Mouse (Mus musculus): ENCODE measurements around the gene Ifitm3. TPM values are rescaled to one million over a fixed set of nuclear protein-coding genes. Genes with fewer than 3 reads are reported as not detected.
"Not testable (repeated sequence)": the region's sequence is repeated elsewhere in the genome, so short reads cannot be mapped to it uniquely, and the experiment has no call there.

The Ifitm3 gene
- total RNA-seq, 1 experiment: 353 TPM

DNA sequence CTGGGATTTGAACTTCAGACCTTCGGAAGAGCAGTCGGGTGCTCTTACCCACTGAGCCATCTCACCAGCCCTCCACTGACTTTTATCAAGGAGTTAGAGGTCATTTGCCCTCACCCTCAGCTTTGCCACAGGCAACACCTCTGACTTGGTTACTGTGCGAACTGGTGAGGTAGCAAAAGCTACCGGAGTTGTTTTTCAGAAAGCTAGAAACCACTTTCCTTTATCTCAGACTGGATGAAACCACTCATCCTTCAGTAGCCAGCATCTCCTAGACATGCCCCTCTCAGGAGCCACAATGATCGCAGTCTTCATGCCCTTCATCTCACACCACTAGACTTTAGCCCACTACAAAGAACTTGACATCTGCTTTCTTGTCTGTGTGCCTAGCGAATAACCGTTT, 27.6 kb downstream of the Ifitm3 start:
- Histone ChIP-seq H3K4me3 (ENCODE audit: insufficient read depth in 1 of 2, low read depth in 1 of 2, low read length in 2 of 2, poor library complexity in 1 of 2, severe bottlenecking in 1 of 2) (no peak overlapping the region), H3K36me3 (ENCODE audit: control insufficient read depth, insufficient read depth, low read length, poor library complexity, severe bottlenecking) (no peaks in the 10 kb centered on the region), H3K9me3 (ENCODE audit: control insufficient read depth, insufficient read depth, low read depth, low read length) (no peaks in the 10 kb centered on the region), H3K27ac (ENCODE audit: insufficient read depth, low read depth, low read length, poor library complexity, severe bottlenecking) (no peak overlapping the region), H3K4me1 (ENCODE audit: control insufficient read depth in 2 of 2, insufficient read depth in 2 of 2, low read length in 2 of 2, poor library complexity in 1 of 2) (peaks cover 0 to 10% of the 10 kb centered on the region in 2 experiments; a peak in 3 of 4 replicates), H3K9ac (ENCODE audit: insufficient read depth, low read depth, low read length, poor library complexity, severe bottlenecking) (no peak overlapping the region)
- no peak for DNase-seq (ENCODE audit: low read depth, low spot score)
- in situ Hi-C loops (cut with MboI; ENCODE audit: low sequenced_read_pairs in 2 of 2, unreplicated experiment in 2 of 2): no loop called here
- TF ChIP-seq MAFK (IDR thresholded peaks at IDR 0.05; ENCODE audit: insufficient read depth, low read depth, low read length) (no peak), HCFC1 (IDR thresholded peaks at IDR 0.05; ENCODE audit: borderline replicate concordance, insufficient read depth, low read length) (no peak), CHD2 (IDR thresholded peaks at IDR 0.05; ENCODE audit: low read depth, low read length) (no peak), ZC3H11A (IDR thresholded peaks at IDR 0.05; ENCODE audit: borderline replicate concordance, low read depth, low read length) (no peak), ZNF384 (IDR thresholded peaks at IDR 0.05; ENCODE audit: low read depth, low read length) (no peak)

DNA sequence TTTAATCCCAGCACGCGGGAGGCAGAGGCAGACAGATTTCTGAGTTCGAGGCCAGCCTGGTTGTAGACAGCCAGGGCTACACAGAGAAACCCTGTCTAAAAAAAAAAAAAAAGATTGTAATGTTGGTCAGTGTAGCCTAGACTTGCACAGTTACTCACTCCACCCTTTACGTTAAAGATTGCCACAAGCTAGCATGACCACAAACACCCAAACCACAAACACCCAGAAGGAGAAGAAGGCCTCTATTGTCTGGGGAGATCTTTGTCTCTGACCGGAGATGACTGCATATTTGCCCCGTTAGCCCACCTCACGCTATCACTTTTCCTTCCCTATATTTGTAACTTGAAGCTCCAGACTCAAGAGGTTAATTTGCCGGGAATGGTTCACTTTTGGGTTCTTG, 28.9 kb downstream of the Ifitm3 start:
- DNase-seq (ENCODE audit: low read depth, low spot score): no peak
- Histone ChIP-seq H3K9ac (ENCODE audit: insufficient read depth, low read depth, low read length, poor library complexity, severe bottlenecking) (no peak overlapping the region), H3K36me3 (ENCODE audit: control insufficient read depth, insufficient read depth, low read length, poor library complexity, severe bottlenecking) (no peaks in the 10 kb centered on the region), H3K27ac (ENCODE audit: insufficient read depth, low read depth, low read length, poor library complexity, severe bottlenecking) (no peak overlapping the region), H3K9me3 (ENCODE audit: control insufficient read depth, insufficient read depth, low read depth, low read length) (no peaks in the 10 kb centered on the region), H3K4me1 (ENCODE audit: control insufficient read depth in 2 of 2, insufficient read depth in 2 of 2, low read length in 2 of 2, poor library complexity in 1 of 2) (peaks cover 2 to 7% of the 10 kb centered on the region in 2 experiments; a peak in 3 of 4 replicates), H3K4me3 (ENCODE audit: insufficient read depth in 1 of 2, low read depth in 1 of 2, low read length in 2 of 2, poor library complexity in 1 of 2, severe bottlenecking in 1 of 2) (no peak overlapping the region)
- TF ChIP-seq ZC3H11A (IDR thresholded peaks at IDR 0.05; ENCODE audit: borderline replicate concordance, low read depth, low read length): no peak
- TF ChIP-seq CHD2 (IDR thresholded peaks at IDR 0.05; ENCODE audit: low read depth, low read length): no peak
- no peak for TF ChIP-seq HCFC1 (IDR thresholded peaks at IDR 0.05; ENCODE audit: borderline replicate concordance, insufficient read depth, low read length)
- no peak for TF ChIP-seq ZNF384 (IDR thresholded peaks at IDR 0.05; ENCODE audit: low read depth, low read length)
- no peak for TF ChIP-seq MAFK (IDR thresholded peaks at IDR 0.05; ENCODE audit: insufficient read depth, low read depth, low read length)
- in situ Hi-C loops (cut with MboI; ENCODE audit: low sequenced_read_pairs in 2 of 2, unreplicated experiment in 2 of 2): no loop called here

DNA sequence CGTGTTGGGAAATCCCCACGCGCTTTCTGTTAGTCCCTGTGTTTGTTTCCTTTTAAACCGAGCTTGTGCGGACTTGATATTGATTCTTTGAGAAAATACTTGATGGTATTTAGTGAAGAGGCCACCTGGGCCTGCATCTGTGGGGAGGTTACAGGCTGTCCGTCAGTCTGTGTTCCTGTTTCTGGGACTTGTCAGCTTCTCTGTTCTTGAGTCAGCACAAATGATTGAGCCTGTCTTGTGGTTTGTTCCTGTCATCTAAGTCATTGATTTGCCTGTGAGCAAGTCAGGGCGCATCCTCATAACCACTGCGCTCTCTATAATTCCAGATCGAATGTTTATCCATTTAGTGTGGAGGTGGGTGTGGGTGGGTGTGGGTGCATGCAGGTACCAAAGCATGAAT, 33.9 kb downstream of the Ifitm3 start:
- in situ Hi-C loops (cut with MboI; ENCODE audit: low sequenced_read_pairs in 2 of 2, unreplicated experiment in 2 of 2); H3K9ac ChIP-seq (ENCODE audit: insufficient read depth, low read depth, low read length, poor library complexity, severe bottlenecking); H3K9me3 ChIP-seq (ENCODE audit: control insufficient read depth, insufficient read depth, low read depth, low read length); H3K36me3 ChIP-seq (ENCODE audit: control insufficient read depth, insufficient read depth, low read length, poor library complexity, severe bottlenecking); H3K4me3 ChIP-seq (ENCODE audit: insufficient read depth in 1 of 2, low read depth in 1 of 2, low read length in 2 of 2, poor library complexity in 1 of 2, severe bottlenecking in 1 of 2); DNase-seq (ENCODE audit: low read depth, low spot score): not testable (repeated sequence)
- Histone ChIP-seq H3K4me1 (ENCODE audit: control insufficient read depth in 2 of 2, insufficient read depth in 2 of 2, low read length in 2 of 2, poor library complexity in 1 of 2) (peaks cover 14 to 23% of the 10 kb centered on the region in 2 experiments), H3K27ac (ENCODE audit: insufficient read depth, low read depth, low read length, poor library complexity, severe bottlenecking) (peak overlapping the region; percentile 66; the same call in 1 of the 2 replicates)
- TF ChIP-seq MAFK (IDR thresholded peaks at IDR 0.05; ENCODE audit: insufficient read depth, low read depth, low read length): 0 out of 2 replicates have a peak, but pooled peaks have one; percentile 20

DNA sequence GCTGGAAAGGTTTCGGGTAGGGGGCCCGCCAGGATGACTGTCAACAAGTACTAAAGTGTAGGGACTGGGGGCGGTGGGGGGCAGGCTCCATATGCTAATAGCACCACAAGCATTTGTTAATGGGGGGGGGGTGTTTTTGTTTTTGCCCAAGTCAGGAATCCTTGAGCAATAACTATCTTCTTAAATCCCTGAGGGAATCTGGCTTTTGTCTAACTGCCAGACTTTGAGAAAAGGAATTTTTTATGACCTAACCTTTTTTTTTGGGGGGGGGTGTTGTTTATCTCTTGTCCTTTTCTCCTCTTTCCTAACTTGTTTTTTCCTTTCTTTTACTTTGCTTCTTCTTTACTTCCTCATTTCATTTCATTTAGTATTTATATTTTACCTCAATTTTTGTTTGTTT, 35.1 kb downstream of the Ifitm3 start:
- Histone ChIP-seq H3K36me3 (ENCODE audit: control insufficient read depth, insufficient read depth, low read length, poor library complexity, severe bottlenecking) (peaks cover 3% of the 10 kb centered on the region; the same call in 1 of the 2 replicates), H3K4me3 (ENCODE audit: insufficient read depth in 1 of 2, low read depth in 1 of 2, low read length in 2 of 2, poor library complexity in 1 of 2, severe bottlenecking in 1 of 2) (peak overlapping the region in 1 of 2 experiments; percentile 30; a peak in 1 of 4 replicates), H3K4me1 (ENCODE audit: control insufficient read depth in 2 of 2, insufficient read depth in 2 of 2, low read length in 2 of 2, poor library complexity in 1 of 2) (peaks cover 17 to 32% of the 10 kb centered on the region in 2 experiments), H3K9me3 (ENCODE audit: control insufficient read depth, insufficient read depth, low read depth, low read length) (no peaks in the 10 kb centered on the region), H3K9ac (ENCODE audit: insufficient read depth, low read depth, low read length, poor library complexity, severe bottlenecking) (peak overlapping the region; percentile 20; the same call in 1 of the 2 replicates), H3K27ac (ENCODE audit: insufficient read depth, low read depth, low read length, poor library complexity, severe bottlenecking) (peak overlapping the region; percentile 60)
- no peak for DNase-seq (ENCODE audit: low read depth, low spot score)
- in situ Hi-C loops (cut with MboI; ENCODE audit: low sequenced_read_pairs in 2 of 2, unreplicated experiment in 2 of 2): no loop called here
- no peak for TF ChIP-seq CHD2 (IDR thresholded peaks at IDR 0.05; ENCODE audit: low read depth, low read length)
- no peak for TF ChIP-seq ZC3H11A (IDR thresholded peaks at IDR 0.05; ENCODE audit: borderline replicate concordance, low read depth, low read length)
- TF ChIP-seq HCFC1 (IDR thresholded peaks at IDR 0.05; ENCODE audit: borderline replicate concordance, insufficient read depth, low read length): no peak
- no peak for TF ChIP-seq ZNF384 (IDR thresholded peaks at IDR 0.05; ENCODE audit: low read depth, low read length)
- no peak for TF ChIP-seq MAFK (IDR thresholded peaks at IDR 0.05; ENCODE audit: insufficient read depth, low read depth, low read length)

DNA sequence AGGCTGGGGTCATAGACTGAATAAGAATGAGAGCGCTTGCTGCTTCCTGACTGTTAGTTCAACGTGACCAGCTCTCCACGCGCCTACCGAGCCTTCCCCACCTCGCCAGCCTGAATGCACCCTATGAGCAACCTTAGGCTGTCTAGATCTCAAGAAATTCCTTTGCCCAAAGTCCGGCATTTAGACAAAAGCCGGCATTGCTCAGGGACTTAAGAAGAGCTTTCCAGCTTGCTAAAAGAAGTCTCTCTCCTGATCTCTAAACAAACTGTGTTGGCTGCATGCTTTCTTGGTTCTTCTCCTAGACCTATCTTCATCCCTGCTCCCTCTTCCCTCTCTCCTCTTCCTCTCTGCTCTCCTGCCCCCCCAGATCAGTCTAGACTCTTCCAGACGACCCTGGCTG, 35.6 kb downstream of the Ifitm3 start:
- DNase-seq (ENCODE audit: low read depth, low spot score): no peak
- TF ChIP-seq CHD2 (IDR thresholded peaks at IDR 0.05; ENCODE audit: low read depth, low read length): no peak
- no peak for TF ChIP-seq ZC3H11A (IDR thresholded peaks at IDR 0.05; ENCODE audit: borderline replicate concordance, low read depth, low read length)
- no peak for TF ChIP-seq ZNF384 (IDR thresholded peaks at IDR 0.05; ENCODE audit: low read depth, low read length)
- TF ChIP-seq MAFK (IDR thresholded peaks at IDR 0.05; ENCODE audit: insufficient read depth, low read depth, low read length): no peak
- no peak for TF ChIP-seq HCFC1 (IDR thresholded peaks at IDR 0.05; ENCODE audit: borderline replicate concordance, insufficient read depth, low read length)
- peak overlapping the region; percentile 20; the same call in 1 of the 2 replicates for H3K9ac ChIP-seq (ENCODE audit: insufficient read depth, low read depth, low read length, poor library complexity, severe bottlenecking)
- H3K9me3 ChIP-seq (ENCODE audit: control insufficient read depth, insufficient read depth, low read depth, low read length): no peaks in the 10 kb centered on the region
- H3K4me1 ChIP-seq (ENCODE audit: control insufficient read depth in 2 of 2, insufficient read depth in 2 of 2, low read length in 2 of 2, poor library complexity in 1 of 2): peaks cover 17 to 37% of the 10 kb centered on the region in 2 experiments
- peak overlapping the region in 1 of 2 experiments; percentile 30; a peak in 1 of 4 replicates for H3K4me3 ChIP-seq (ENCODE audit: insufficient read depth in 1 of 2, low read depth in 1 of 2, low read length in 2 of 2, poor library complexity in 1 of 2, severe bottlenecking in 1 of 2)
- in situ Hi-C loops (cut with MboI; ENCODE audit: low sequenced_read_pairs in 2 of 2, unreplicated experiment in 2 of 2): no loop called here
- peak overlapping the region; percentile 60 for H3K27ac ChIP-seq (ENCODE audit: insufficient read depth, low read depth, low read length, poor library complexity, severe bottlenecking)
- H3K36me3 ChIP-seq (ENCODE audit: control insufficient read depth, insufficient read depth, low read length, poor library complexity, severe bottlenecking): peaks cover 8% of the 10 kb centered on the region; the same call in 1 of the 2 replicates

All from ES-E14 (cell line).